Mouse (Mus musculus) right cerebral cortex, adult 2 months (tissue): ENCODE results near the gene Lrrc75a.

Experiments used
- DNase-seq, 2 experiments: peaks; one replicate each; pipeline ENCODE4 v3.0.0; 2021 to 2022; ENCODE audit warnings: low spot score in 2 of 2

The Lrrc75a gene

GRCm38 (mm10) chr11:62621079-62621478 is 27.2 kb downstream of the Lrrc75a start:
- no peak for DNase-seq

DNA sequence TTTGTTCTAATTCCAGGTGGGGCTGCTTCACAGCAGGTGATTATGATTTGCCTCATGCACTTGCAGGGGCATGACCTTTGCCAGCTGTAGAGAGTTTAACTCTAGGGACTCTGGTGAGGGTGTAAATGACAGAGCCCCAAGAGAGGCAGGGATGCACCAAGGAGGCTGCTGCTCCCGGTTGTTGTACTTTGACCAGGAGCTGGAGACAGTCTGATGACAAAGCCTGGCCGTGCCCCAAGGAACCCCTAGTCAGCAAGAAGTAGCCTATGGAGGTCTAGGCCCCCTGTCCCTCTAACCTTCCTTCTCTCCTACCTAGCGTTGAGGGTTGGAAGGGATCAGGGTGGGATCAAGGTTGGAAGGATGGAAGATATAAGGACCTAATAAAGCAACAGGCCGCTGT is 32.9 kb downstream of the Lrrc75a start:
- no peak for DNase-seq

- no peak for DNase-seq
These were observed 33.4 kb downstream of the Lrrc75a start for GRCm38 (mm10) chr11:62614876-62615410.

- DNase-seq = peak; percentile 92 to 97
These were observed 34.5 kb downstream of the Lrrc75a start for GRCm38 (mm10) chr11:62613657-62614365.

DNA sequence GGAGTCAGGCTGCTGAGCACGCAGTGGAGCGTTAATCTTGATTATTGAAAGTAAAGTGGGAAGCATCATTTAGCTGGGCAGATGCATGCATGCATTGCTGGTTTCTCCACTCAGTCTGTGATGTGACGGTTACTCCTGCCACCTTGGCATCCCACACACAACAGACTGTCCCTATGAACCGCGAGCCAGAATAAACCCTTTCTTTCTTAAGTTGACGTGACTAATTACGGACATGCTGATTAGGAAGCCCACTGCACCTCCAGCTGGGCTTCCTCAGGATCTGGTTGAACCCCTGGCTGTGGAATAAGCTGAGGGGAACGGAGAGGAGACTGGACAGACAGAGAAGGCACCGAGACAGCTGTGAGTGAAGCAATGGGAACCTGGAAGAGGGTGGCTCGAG is 35.7 kb downstream of the Lrrc75a start:
- DNase-seq = no peak

DNA sequence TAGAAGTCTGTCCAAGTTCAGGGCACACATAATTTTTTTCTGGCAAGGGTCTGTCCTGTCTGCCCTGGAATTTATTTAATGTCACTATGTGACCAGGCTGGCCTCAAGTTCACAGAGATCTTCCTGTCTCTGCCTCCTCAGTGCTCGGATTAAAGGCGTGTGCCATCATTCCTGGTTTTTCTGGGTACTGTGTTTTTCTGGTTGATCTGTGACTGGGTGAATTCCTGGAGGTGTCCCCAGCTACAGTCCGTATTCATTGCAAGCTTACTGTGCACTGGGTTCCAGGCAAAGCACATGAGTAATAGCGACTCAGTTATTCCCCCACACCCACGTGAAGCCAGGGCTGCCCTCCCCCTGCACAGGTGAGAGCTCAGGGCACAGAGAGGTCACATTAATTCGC is 38.0 kb downstream of the Lrrc75a start:
- DNase-seq = no peak

DNA sequence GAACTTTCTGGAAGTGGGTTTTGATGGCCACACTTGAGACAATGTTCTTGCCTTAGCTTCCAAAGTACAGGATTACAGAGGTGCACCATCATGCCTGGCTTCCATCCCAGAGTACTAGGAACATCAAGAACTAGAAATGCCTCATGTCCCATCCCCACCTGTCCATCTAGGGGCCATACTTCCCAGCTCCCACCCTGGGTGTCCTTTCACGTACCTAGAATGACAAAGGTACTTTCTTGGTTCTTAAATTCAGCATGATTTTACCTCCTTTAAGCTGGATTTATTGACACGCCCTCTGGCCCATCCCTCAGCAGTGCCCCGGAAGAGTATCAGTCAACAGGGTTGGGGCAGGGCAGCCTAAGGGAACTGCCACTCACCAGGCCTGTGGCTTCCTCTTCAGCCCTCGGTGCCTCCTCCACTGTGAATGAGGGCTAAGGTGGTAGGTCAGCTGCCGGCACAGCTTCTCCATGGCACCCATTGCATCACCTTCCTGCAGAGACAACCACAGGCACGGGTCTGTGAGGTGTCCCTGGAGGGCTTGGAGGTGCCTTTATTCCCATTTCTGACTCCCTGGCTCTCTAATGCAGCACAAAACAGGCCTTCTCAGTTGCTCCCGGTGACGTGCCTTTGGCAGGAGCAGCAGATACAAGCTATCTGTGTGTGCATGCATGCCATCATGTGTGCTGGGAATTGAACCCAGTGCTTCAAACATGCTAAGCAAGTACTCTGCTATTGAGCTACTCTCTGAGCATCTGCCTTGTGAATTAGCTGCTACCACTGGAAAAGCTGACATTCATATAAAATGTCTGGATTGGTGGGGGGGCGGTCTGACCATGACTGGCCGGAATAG is 39.3 kb downstream of the Lrrc75a start:
- DNase-seq = no peak

GRCm38 (mm10) chr11:62607952-62608201 is 40.4 kb downstream of the Lrrc75a start:
- no peak for DNase-seq

DNA sequence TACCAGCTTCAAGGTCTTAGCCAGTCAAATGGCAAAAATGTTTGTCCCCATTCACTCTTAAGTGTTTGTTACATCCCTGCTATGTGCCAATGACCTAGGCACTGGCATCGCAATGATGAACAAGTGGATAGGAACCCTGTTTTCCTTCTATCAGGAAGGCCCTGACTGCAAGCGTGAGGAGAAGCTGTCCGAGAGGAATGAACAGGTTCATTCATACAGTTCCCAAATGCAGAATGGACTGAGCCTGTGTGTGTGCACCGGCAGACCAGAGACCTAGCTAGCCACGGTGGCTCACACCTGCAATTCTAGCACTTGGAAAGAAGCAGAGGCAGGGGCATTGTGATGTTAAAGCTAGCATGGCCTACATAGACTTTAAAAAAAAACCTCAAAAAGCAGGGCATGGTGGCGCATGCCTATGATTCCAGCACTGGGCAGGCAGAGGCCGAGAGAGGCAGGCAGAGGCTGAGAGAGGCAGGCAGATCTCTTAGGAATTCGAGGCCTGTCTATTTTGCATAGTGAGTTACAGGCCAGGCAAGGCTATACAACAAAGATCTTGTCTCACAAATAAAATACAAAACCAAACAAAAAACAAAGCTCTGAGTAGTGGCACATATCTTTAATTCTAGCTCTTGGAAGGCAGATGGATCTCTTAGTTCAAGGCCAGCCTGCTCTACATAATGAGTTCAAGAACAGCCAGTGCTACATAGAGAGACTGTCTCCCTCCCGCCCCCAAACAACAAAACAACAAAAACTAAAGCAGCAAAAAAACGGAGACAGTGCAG is 41.0 kb downstream of the Lrrc75a start:
- no peak for DNase-seq

GRCm38 (mm10) chr11:62606299-62607169 is 41.8 kb downstream of the Lrrc75a start:
- DNase-seq = no peak

GRCm38 (mm10) chr11:62605619-62606298 is 42.6 kb downstream of the Lrrc75a start:
- DNase-seq = no peak

DNA sequence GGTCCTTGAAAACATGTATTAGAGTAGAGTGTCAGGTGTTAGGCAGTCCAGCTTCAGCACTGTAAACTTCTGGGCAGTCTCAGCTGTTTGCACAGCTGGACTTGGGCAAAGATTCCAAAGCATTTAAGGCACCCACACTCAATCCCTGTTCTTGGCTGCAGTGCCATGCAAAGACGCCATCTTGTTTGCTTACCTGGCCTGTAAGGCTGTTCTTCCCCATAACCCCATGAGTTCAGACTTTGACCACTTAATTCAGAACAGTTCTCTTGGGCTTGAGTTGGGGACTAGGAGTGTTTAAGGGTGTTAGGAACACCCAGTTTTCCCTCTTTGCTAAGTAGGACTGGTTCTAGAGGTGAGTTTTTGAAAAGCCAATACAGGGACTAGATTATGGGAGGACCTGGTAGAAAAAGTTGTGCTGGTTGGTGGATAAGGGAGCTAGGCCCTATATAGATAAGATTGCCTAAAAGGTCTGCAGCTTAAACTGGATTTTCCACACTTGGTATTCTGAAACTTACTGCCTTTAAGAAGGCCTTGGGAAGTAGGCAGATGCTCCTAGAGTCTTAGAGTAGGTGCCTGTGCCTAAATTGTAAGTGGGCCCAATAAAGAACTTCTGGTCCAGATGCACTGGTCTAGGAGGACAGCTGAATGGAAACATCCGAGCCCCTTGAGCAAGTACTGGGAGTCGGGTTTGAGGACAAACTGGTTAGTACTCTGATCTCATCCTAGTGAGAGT is 43.3 kb downstream of the Lrrc75a start:
- DNase-seq = no peak

- no peak for DNase-seq
These were observed 44.1 kb downstream of the Lrrc75a start for GRCm38 (mm10) chr11:62604123-62604706.

GRCm38 (mm10) chr11:62603312-62604056 is 44.8 kb downstream of the Lrrc75a start:
- no peak for DNase-seq

DNA sequence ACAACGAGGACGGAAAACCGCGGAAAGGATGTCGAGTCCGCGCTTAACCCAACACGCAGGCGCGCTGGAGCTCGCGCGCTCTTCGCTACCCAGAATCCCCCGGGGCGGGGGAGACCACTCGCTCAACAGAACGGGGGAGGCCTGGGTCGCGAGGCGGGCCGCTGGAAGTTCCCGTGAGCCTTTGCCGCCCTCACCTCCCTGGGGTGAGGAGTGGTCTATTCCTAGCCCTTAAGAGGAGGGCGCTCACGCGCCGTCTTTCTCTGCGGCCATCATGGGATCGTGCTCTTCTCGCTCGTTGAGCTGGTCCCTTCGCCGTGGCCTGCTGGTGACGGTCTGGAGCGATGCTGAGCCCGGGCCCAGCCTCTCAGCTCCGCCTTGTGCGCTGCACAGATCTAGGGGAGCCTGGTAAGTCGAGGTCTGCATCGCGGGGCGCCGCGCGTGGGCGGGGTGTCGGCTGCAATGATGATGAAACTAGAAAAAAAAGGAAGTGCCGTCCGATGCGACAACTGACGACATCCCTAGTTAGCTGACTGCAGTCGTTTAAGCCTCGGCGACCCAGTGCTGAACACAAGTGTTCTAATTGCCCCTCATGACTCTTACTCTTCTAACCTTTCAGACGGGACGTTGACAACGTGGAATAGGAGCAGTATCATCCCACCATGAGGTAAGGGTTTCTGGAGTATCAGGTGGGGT is 45.6 kb downstream of the Lrrc75a start:
- peak; percentile 97 to 98 for DNase-seq

DNA sequence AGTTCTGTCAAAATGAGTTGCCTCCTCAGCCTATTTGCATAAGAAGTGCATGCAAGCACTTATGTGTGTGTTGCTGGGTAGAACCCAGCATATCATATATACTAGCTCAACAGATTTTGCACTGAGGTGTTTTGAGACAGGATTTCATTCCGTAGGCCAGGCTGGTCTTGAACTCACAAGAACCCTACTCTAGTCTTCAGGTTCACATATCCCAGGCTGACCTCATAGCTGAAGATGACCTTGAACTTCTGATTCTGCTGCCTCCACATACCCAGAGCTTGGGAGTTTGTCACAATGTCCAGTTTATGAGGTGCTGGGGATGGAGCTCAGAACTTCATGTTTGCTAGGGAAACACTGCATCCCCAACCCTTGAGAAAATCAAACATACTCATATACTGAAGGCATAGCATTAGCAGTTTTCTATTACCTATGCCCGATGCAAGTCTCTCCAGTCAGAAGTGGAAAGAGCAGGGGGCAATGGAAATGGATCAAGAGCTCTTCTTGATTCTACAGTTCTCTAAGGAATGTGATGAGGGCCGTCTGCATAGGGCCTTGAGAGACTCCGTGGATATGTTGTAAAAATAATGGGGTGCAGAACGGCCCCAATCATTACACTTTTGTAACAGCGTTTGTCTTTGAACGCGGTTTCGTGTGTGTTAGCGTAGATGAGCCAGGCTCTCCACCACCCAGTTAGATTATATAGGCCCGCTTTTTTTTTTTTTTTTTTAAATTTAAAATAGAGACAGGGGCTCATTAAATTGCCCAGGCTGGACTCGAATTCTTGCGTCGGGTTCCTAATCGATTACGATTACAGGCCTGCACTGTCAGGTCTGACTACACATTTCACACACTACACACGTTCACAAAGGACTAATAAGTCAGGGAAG is 46.3 kb downstream of the Lrrc75a start:
- DNase-seq = no peak

DNA sequence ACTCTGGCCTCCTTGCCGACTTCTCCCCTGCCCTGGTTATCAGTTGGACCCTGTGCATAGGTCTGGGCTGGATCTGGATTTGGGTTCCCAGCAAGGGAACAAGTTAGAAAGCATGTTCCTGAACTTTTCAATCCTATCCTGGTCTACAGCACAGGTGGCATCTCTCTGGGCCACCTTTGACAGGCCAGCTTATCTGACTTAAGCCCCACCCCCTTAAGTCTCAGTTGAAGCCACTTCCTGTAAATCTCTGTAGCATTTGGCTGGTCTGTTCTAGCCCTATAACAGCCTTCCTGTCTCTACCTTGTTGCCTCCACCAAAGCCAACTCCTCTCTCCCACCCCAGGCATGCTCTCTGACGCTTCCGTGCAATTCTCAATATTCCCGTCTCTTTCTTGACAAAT is 49.8 kb downstream of the Lrrc75a start:
- DNase-seq = no peak
